19 mouse cellular contexts compared by ENCODE assay signal in the genomic region with DNA sequence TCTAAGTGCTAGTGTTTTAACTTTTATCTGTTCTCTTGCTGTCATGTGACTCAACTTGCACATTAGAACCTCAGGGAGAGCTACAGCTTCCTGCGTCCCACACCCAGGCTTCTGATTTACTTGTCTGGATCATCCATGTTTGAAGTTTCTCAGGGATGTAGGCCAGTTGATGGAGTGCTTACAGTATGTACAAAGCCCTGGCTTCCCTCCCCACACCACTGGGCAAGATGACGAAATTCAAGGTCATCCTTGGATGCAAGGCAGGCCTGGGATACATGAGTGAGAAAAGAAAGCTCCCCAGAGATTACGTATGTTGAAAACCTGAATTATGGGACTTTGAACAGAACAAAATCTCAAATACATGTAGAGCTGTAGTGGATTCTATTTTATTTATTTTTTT. TPM values are rescaled to one million over a fixed set of nuclear protein-coding genes. Genes with fewer than 3 reads are reported as not detected.
"Had no signal": no experiment of that assay in that cellular context is flagged by ENCODE, and none has a peak within 500 bp of the region (broad histone marks: within the 10 kb centered on the region; RNA-seq: fewer than 3 reads in every experiment).

No protein-coding gene starts in this region.

- H3K27ac ChIP-seq: limb, embryonic 12.5 days; limb, embryonic 15.5 days; liver, embryonic 12.5 days; liver, embryonic 15.5 days; midbrain, embryonic 12.5 days; midbrain, embryonic 15.5 days; neural tube, embryonic 13.5 days; stomach, embryonic 15.5 days had no signal

- H3K27me3 ChIP-seq: limb, embryonic 12.5 days; limb, embryonic 15.5 days; liver, embryonic 12.5 days; liver, embryonic 15.5 days; midbrain, embryonic 12.5 days; midbrain, embryonic 15.5 days; neural tube, embryonic 13.5 days; stomach, embryonic 15.5 days had no signal

- H3K4me3 ChIP-seq: limb, embryonic 12.5 days; limb, embryonic 15.5 days; liver, embryonic 12.5 days; liver, embryonic 15.5 days; midbrain, embryonic 12.5 days; midbrain, embryonic 15.5 days; neural tube, embryonic 13.5 days; stomach, embryonic 15.5 days had no signal

- H3K9me3 ChIP-seq: limb, embryonic 12.5 days; limb, embryonic 15.5 days; liver, embryonic 12.5 days; liver, embryonic 15.5 days; midbrain, embryonic 12.5 days; midbrain, embryonic 15.5 days; neural tube, embryonic 13.5 days; stomach, embryonic 15.5 days had no signal

- ATAC-seq: liver, embryonic 12.5 days; midbrain, embryonic 15.5 days had no signal

- H3K9ac ChIP-seq: limb, embryonic 12.5 days; limb, embryonic 15.5 days; liver, embryonic 12.5 days; liver, embryonic 15.5 days; midbrain, embryonic 12.5 days; midbrain, embryonic 15.5 days; neural tube, embryonic 13.5 days; stomach, embryonic 15.5 days had no signal

- DNase-seq: kidney, postnatal 14 days; kidney, postnatal 4 days; left cerebral cortex, postnatal 4 days; lung, adult 2 months; lung, postnatal 14 days; lung, postnatal 4 days; retina, postnatal 1 day; right cerebral cortex, postnatal 25 days; spleen, adult 18-20 months; thymus, postnatal 25 days had no signal

- H3K4me2 ChIP-seq: limb, embryonic 12.5 days; limb, embryonic 15.5 days; liver, embryonic 15.5 days; midbrain, embryonic 12.5 days; midbrain, embryonic 15.5 days; neural tube, embryonic 13.5 days; stomach, embryonic 15.5 days had no signal

RNA-seq across cellular contexts. Expression of a gene that starts 37.4 kb away (rescaled TPM):
- total RNA-seq: neutrophil, adult 5-6 weeks had no signal
- polyA plus RNA-seq: liver, embryonic 12.5 days had no signal
